Mouse (Mus musculus) small intestine, adult 2 months (tissue): ENCODE results near the gene Gm17364.

Experiments used
- CTCF ChIP-seq: fragments of 200-500 bp; IDR thresholded peaks from 2 replicates; pipeline ENCODE4 v1.5.1; 2012; ENCODE audit warnings: low read depth, mild to moderate bottlenecking, control low read depth, inconsistent platforms, low read length, moderate library complexity, mixed read lengths; ENCODE audit not compliant: insufficient replicate concordance, insufficient read length; ENCODE audit errors: extremely low read depth
- POLR2A ChIP-seq: fragments of 200-500 bp; IDR thresholded peaks from 2 replicates; pipeline ENCODE4 v1.6.1; 2012; ENCODE audit warnings: low read depth, mild to moderate bottlenecking, control low read depth, inconsistent platforms, low read length, moderate library complexity

DNA sequence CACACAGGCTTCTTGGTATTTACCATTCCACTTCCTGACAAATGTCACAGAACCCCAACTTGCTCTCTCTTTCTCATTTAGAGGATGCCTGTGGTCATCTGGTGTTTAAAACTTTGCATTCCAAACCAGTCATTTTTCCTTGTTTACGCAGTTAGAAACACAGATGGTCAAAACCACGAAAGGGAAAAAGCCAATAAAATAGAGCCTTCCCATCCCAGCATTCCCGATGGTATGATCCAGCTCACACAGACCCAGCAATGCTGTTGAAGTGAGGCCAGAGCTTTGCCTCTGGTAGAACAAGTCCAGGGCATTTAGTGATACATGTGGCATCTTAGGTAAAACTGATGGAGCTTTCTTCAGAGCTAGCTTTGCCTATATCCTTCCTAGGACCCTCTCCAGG is 47.7 kb upstream of the Gm17364 start:
- TF ChIP-seq POLR2A (no peak), CTCF (no peak)
